Mouse (Mus musculus): ENCODE measurements around the gene Herpud2.

The Herpud2 gene

DNA sequence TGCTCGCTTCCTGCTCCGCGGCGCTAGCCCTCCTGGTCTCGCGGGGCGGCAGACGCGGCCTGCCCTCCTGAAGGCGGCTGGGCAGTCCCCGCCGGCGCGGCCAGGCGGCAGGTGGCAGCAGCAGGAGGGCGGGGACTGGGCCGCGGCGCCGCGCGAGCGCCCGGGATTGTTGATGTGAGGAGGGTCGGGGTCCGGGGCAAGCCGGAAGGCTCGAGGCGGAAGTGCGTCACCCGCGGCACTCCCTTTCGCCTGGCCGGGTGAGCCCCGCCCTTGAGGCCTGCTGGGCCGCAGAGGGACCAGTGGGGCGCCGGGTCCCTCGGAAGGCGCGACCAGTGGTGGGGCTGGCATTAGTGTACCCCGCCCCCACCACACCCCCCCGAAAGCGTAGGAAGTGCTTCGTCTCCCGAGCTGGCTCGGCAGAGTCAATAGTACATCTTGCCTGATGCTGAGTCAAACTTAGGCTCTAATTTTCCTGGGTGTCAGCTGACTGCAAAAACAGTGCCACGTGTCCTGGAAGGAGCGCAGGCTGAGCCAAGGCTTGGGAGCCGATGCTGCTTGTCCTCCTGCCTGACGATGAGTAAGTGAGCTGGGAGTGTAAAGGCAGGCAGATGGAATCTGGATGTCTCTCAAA is at the start of gene Herpud2:
TSS of gene Herpud2 (minus strand) at position 210 of the 631 bp plus-strand sequence.
- peak; percentile 93 for DNase-seq

DNA sequence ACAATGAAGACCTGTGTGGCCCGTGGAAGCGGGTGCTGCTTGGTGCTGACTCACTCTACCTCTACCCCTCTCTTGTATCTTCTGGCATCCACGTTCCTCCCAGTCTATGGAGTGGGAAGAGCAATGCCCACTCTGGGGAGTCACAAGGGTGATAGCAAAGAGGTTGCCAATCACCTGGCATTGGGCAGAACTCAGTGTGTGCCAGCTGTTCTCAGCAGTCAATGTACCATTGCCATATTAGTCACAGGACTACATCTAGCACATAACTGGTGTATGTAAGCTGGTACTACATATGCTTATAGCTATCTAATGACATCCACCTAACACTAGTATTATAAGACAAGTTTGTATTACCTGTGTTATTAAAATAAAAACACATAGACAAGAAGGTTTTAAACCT is 49.4 kb upstream of the Herpud2 start:
- no peak for DNase-seq

DNA sequence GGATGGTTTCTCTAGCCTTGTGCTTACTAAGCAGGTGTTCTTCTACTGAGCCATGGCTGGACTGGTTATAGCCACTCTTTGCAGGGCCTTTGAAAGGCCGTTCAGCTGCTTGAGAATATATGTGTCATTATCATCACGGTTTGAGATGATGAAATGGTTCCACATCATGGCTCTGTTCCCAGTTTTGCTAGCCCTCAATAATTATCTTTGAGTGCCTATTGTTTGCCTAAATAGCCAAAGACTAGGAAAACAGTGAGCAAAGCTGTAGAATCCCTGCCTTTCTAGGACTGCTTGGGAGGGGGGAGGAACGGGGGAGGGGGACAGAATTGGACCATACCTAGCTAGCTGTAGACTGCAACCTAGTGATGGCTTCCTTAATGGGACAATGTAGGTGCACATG is 48.5 kb upstream of the Herpud2 start:
- no peak for DNase-seq

DNA sequence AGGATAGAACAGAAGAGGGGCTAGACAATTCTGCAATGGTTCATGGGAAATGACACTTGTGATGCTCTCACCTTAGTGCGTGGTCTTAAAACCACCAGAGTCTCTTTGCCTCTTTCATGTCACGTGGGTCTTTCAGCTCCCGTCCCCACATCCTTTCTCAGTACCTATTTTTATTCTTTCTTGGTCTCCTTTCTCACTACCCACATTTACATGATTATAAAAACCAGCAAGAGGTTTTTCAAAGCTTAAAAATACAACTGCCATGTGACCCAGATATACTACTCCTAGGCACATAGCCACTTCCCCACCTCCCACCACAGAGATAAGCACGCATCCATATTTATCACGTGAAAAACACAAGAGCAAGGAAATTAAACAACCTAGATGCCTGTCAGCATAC is 45.1 kb upstream of the Herpud2 start:
- no peak for DNase-seq

DNA sequence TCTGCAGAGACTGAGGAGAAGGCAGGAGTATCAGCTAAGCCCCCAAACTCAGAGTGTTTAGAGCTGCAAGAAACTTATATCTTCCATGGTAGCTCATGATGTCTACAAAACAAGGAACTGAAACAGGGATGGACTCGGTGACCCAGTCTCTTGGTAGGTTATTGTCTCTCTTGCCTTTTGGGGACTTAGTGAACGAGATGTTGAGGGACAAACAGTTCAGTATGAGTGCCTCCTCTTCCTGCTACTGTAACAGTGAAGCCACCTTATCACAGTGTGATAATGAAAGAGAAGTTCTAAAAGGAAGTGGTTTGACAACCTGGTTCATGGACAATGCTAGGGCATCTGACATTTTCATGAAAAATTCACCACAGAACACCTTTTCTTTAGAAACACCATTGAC is 40.0 kb upstream of the Herpud2 start:
- no peak for DNase-seq

DNA sequence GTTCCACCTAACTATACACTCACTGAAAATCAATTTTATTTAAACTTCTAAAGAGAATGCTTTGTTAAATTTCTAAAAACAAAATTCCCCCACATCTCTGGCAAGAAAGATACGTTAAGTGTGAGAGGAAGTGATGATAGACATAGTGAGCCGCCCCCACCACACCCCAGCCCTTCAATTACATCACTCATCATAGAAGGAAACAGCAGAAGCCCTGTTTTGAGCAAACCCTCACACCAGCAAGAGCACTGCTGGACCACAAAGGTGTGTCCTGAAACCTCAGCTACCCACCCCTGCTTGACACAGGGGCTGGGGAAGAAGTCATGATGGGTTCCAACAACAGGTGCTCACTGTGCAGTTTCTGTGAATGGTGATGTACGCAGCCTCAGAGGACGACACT is 34.9 kb upstream of the Herpud2 start:
- no peak for DNase-seq

DNA sequence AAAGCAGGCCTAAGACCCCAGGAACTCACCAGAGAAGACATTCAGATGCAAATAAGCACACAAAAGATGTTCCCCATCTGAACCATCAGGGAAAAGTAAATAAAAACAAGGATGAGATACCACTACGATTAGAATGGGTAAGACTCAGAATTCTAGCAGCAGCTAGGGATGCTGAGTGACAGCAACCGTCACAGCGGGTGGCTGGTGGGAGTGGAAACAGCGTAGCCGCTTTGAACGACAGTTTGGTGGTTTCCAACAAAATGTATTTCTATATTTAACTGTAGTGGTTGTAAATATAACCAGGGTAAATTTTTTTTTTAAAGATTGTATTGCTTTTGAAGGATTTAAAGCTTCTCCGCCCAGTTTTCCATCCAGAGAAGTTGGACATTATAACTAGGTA is 34.2 kb upstream of the Herpud2 start:
- DNase-seq, result no peak

DNA sequence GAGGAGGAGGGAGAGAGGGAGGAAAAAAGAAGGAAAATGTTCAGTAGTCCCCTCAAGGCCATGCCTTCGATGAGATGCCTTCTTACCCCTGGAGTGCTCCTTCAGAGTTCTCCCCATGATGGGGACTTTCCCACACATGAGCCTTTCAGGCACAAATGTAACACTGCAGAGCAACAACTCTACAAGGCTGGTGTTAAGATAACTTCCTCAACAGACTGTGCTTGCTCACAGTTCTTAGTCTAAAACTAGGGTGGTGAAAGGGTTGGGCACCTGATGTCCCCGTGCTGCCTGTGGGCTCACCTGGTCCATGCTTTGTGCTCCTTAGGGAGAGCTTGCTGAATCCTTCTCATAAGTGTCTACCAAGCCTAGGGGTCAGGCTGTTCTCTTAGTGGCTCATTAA is 33.0 kb upstream of the Herpud2 start:
- no peak for DNase-seq

DNA sequence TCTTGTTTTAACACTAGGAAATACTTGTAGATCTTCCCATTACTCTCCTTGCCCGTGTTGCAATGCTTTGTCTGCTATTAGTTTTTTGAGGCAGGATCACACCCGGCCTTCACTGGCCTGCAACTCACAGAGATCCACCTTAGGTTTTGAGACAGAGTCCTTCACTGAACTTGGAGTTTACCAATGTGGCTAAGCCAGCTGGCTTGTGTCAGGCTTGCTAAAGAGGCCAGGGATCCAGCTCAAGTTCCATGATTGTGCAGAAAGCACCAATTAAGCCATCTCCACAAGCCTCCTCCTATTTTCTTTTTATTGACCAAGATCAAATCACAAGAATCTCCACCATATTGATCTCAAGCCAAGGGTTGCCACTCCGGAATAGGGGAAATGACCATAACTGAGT is 26.4 kb upstream of the Herpud2 start:
- no peak for DNase-seq

DNA sequence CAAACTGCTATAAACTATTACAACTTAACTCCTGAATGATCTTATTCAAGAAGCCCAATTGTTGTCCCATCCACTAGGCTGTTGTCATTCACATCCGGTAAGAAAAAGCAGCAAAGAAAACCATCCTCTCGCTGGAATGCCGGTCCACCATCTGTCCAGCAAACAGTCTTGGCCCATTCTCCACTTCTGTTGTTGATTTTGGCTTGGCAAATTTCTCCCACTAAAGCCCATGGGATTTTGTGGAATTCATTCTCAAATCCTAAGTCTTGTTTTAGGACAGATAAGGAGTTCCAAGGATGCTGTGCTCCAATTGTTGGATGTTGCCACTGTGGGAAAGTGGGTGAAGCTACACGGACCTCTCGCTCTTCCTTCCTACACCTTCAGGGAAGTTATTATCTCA is 25.6 kb upstream of the Herpud2 start:
- no peak for DNase-seq

DNA sequence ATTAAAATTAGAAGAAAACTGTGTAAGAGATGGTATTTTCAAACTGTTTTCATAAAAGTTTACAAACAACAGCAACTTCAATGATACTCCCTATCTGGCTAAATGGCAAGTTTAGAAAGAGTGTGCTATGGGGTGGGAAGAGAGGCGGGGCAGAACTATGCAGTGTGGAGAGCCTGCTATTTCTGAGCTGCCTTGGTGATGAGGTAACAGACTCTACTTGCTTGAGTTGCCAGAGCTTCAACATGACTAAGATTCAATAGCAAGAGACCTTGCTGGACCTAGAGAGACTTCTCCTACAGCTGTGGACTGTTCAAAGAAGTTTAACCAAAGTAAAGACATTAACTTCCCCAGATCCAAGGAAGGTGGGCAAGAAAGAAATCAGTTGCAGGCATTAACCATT is 24.9 kb upstream of the Herpud2 start:
- no peak for DNase-seq

DNA sequence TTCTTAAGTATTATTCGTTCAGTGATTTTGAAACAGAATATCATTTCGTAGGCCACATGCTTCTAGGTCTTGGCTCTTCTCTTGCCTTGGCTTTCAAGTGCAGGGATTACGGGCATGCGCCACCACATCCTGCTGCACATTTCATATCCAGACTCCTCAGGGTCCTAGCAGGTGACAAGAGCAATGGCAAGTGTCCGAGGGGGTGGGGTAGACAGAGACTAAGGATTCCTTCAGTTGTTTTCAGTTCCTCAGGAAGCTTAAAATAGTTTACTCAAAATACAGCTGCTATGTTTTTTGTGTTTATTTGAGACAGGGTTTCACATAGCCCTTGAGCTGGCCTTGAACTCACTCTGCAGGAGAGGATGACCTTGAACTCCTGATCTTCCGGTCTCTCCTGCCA is 24.4 kb upstream of the Herpud2 start:
- DNase-seq, result no peak

DNA sequence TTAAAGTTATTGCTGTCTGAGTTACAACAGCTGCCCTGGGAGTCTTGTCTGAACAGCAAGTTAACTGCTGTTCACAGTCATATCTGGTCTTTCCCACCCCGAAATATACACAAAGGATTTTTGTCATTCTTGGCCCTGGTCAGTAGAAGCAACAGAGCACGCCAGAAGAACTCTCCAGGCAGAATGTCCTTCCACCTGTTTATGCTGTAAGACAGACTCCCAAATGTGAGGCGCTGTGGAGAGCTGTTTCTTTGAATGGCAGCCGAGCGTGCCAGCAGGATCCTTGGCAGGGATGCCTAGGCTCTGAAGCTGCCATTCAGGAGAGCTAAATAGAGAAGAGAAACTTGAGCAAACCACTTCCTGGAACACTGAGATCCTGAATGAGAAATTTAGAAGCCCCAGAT is 23.4 kb upstream of the Herpud2 start:
- peak; percentile 27 for DNase-seq

DNA sequence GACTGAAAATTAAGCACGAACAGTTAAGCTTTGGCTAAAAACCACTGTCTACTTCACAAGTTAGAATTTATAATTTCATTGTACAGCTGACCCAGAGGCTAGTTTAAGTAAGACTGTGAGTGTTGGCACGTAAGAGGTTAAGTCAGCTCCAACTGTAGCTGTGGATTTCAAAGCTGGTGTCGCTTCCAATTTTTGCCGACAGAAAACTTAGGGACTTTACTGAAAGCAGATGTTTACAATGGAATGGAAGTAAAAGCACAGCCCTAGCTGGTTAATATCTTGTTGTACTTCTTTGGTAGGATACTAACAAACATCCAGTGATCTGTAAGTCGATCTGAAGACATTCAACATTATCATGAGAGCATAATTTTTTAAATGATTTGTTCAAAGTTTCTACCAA is 23.0 kb upstream of the Herpud2 start:
- DNase-seq, result no peak

DNA sequence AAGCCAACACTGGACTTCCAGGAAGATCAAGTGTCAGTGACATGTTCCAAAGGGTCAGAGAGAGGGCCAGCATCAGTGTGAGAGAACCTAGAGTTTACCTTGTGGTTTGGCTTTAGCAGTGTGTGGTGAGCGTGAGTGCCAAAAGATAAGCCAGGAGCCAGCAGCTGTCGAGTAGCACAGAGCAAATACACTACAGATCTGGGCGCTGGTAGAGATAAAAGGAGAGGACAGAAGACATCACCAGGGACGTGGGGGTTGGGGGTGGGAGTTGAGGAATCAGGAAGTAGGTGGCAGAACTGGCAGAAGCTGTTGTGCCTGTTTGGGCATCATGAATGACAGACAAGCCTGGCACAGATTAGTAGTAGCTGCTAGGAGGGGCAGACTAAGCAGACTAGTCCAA is 21.6 kb upstream of the Herpud2 start:
- DNase-seq, result peak; percentile 6

DNA sequence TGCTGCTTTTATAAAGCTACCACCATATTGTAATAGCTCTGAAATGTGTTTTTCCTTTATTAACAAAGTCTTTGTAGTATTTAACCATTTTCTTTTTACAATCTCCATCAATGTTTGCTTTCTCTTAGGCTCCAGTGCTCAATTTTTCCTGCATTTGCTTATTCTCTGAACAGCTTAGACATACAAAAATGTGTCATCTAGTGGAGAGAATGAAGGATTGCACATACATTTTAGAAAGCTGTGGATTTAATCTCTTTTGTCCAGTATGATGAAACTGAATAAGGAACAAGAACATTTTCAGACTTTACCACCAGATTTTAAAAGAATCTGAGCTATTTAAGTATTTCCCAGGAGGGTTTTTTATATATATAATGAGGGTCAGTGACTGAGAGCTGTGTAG is 18.0 kb upstream of the Herpud2 start:
- DNase-seq, result no peak

DNA sequence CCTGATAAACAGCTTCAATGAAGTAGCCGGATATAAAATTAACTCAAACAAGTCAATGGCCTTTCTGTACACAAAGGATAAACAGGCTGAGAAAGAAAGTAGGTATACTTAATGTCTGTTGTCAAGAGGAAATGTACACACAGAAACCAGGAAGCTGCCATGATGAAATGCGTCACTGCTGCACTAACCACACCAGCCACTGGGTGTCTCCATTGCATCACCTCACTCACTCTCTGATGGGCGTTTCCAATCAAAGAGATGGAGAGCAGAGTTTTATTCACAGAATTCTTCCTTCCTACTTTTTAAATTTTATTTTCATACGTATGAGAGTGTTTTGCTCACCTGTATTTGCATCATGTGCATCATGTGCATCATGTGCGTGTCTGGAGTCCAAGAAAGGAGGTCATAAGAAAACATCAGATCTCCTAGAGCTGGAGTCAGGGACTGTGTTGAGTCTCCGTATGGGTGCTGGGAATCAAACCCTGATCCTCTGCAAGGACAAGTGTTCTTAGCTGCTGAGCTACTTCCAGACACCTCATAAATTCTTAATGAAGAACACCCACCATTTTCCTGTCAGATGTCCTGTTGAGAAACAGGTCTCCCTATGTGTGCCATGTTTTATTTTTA is 16.0 kb upstream of the Herpud2 start:
- DNase-seq, result peak; percentile 84

DNA sequence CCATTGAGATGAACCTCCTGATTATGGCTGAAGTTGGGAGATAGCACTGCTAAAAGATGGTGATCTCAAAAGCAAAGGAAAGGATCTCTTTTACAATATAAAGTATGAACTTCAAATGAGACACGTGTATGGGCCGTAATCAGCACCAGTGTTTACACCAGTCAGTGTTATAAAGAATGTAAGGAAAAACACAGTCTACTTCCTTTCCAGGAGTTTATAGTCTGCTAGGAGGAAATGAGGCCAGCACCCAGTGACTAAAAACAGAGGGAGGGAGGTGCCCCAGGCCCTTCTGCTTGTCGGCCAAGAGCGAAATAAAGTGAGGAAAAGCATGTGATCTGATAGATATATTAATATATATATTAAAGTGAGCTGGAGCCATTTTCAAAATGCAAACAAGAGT is 6.6 kb upstream of the Herpud2 start:
- DNase-seq, result no peak

DNA sequence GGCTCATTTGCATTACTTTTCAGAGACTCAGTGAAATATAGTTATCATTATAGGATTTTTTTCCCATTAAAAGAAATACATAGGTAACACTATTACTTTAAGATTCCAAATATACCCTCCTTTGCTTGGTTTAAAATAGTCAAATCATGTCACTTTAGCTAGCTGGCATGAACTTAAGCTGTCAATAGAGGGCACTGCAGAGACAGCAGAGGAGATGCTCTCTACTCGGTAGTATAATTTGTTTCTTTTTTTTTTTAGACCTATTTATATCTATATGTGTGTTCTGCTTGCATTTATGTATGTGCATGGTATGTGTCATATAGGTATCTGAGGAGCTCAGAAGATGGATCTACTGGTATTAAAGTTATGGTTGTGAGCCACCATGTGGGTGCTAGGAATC is 4.8 kb upstream of the Herpud2 start:
- DNase-seq, result no peak

DNA sequence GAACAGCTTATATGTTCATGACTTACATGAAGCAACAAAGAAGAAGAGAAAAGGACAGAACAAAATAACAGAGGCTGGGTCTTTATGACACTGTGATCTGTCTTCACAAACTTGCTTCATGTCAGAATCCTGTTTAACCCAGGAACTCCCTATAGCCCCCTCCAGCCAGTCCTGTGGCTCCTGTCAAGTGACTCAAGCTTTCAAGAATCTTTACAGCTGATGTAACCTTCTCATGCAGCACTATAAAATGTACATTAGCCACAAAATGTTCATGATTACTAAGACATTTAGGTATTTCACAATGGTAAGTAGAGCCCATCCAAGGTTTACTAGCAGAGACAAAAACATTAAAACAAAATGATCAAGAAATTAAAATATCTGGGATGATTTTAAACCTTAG is 1.4 kb upstream of the Herpud2 start:
- no peak for DNase-seq

DNA sequence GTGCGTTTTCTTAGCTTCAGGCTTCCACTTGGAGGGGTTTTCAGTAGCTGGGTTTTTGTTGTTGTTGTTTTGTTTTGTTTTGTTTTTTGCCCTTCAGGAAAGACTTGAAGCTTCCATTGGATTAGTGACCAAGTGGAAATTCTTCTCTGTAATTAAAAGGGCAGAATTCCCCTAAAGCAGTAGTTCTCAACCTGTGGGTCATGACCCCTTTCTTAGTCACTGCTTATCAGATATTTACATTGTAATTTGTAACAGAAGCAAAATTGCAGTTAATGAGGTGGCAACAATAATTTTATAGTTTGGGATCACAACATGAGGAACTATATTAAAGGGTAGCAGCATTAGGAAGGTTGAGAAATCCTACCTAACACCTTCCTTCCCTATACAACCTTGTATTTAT is 837 bp upstream of the Herpud2 start:
- no peak for DNase-seq

DNA sequence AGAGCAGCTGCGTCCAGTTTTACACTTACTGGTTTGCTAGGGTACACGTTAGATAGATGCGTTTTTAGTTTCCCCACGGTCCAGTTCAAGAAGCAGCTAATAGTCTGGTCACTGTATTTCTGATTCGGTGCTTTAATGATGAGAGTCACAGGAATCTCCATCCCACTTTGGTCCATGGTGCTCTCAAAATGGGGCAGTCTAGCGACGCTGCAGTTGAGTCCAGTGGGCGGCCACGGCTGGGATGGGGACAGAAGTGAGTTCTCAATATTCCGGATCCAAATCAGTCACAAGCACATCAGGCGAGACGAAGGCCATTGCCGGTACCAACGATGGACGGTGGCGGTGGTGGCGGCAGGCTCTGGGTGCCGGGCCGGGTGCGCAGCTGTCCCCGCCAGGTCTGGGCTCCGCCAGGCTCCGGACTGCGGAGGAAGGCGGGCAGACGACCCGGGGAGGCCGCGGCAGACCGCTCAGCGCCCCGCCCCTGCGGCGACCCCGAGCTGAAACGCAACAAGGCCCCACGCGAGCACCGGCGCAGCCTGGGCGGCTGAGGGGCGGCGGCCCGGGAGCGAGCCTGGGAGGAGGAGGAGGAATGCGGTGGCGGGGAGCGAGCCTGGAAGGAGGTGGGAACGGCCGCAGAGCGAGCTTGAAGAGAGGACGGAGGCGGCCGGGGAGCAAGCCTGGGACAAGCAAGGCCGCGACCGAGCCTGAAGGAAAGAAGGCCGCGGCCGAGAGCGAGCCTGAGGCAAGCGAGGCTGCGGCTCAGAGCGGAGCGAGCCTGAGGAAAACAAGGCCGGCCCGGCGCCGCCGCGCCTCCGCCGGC is 619 bp downstream of the Herpud2 start:
- DNase-seq, result no peak

DNA sequence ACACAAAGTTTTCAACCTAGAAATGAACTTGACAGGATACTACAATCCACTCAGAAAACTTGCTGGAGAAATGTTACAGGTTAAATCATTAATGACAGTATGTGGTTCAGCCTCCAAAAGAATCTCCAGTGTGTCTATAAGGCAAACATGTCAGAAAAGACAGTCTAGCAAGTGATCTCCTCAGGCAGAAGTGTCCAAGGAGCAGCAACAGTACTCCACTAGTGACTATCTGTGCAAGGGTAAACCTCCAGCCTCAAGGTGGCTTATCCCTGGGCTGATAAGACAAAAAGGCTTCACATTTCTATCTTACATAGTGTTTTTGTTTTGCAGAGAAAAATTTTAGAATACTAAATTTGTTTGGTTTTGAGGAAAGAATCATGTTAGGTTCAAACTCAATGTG is 2.9 kb downstream of the Herpud2 start:
- no peak for DNase-seq

DNA sequence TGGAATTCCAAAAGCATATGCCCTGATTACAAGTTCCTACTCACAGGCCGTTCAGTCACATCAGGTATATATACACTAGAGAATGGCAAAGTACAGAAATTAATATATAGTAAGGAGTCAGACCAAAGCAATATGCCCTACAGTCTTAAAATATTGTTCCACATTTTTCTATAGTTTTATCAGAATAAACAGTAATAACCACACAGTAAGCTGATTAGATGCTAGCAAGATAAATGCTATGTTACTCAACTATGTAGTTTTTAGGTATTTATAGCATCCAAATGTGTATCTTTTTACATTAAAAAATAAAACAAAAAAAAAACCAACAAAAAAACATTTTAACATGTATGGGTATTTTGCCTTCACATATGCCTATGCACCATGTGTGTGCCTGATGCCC is 5.7 kb downstream of the Herpud2 start:
- no peak for DNase-seq

Measured in kidney, adult 18-20 months (tissue).